Mouse (Mus musculus) megakaryocyte progenitor cell, adult 5-6 weeks (primary cell): Measurements from ENCODE around the gene Rplp0. TPM values are rescaled to one million over a fixed set of nuclear protein-coding genes. Genes with fewer than 3 reads are reported as not detected.

ENCODE experiments used
- ATAC-seq: replicated peaks from 2 replicates; pipeline ENCODE4 v1.8.0; 2016; ENCODE audit warnings: mild to moderate bottlenecking, moderate TSS enrichment, inconsistent platforms; ENCODE audit not compliant: poor library complexity
- total RNA-seq, 2 experiments: library from RNA; stranded (forward) in 1 of 2; stranded (reverse) in 1 of 2; fragments of 157-497, 149-512 nt in 1 of 2; fragments of 200-1000 nt in 1 of 2; gene quantifications; 2 replicates each; pipeline versions ENCODE4 v1.2.3 to v1.2.4; 2015 to 2017

The Rplp0 gene
- total RNA-seq, 2 experiments from 2014 or later, result 2,013 to 3,223 TPM

DNA sequence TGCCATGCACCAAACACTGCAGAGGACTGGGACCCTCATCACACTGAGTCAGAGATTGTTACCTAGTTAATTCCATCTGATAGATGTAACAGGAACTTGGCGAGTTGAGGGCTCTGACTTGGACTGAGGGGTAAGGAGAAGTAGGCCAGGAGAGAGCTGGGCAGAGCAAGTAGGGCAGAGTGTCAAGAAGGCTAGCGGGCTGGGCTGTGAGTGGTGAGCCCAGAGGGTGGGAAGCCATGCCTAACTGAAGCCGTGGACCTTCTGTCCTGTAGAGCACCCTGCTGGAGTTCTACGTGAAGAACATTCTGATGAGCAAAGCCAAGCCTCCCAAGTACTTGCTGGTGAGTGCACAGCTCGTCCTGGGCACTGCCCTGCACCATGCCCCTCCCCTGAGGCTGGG, 20.1 kb downstream of the Rplp0 start:
- no peak for ATAC-seq

DNA sequence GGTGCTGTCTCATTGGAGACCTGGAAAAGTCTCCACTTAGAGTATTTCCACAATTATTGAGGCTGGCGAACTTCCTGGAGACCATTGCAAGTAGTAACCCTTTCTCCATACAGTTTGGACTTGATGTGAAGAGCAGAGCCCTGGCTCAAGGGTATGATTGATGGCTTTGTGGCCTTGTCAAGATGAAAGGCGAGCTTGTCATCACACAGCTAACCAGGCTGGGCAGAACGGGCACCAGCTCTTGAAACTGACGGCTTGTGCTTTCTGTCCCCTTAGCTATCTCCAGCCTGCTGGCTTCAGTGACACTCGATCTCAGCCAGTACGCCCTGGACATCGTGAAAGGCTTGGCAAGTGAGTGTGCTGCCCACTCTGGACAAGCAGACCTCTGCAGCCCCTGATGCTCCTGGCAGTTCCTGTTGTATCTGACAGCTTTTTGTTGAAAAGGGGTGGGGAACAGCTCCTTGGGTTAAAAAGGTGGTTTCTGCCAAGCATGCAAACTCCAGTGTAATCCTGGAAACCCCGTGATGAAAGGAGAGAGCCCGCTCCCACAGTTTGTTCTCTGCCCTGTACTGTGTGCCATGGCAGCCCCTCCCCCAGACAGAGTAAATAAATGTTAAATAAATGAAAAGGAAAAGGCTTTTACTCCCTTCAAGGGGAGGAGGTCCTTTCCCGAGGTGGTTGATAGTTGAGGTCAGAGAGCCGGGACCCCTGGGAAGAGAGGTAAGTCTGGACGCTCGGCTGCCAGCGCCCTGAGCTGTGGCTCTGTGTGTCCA, 21.1 kb downstream of the Rplp0 start:
- ATAC-seq, result no peak

DNA sequence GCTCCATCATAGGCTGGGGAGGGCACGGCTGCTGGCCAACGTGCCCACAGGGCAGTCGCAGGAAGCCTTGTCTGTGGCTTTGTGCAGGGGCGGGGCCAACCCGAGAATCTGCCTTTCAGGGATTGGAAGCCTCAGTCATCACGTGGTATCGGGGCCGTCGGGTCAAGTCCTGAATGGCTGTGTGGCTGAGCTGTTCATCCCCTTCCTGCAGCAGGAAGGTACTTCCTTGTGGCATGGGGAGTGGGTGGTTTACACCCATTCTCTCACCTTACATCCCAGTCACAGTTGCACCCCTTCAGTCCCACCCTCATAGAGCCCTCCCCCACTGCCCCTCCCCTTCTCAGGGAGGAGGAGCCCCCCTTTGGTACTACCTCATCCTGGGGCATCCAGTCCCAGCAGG, 22.4 kb downstream of the Rplp0 start:
- no peak for ATAC-seq

DNA sequence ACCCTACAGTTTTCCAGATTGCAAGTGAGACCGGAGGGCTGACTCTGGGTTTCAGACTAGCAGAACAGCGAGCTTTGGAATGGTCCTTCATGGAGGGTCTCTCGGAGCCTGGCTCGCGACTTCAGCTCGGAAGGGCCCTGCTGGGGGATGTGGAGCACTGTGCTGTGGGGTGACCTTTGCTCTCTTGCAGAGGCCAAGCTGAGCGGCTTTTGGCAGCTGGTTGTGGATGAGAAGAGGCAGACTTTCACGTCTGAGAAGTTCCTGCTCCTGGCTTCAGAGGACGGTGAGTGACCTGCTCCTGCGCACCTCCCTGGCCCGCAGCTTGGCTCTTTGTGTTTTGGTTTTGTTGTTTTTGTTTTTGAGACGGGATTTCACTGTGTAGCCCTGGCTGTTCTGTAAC, 26.3 kb downstream of the Rplp0 start:
- no peak for ATAC-seq

DNA sequence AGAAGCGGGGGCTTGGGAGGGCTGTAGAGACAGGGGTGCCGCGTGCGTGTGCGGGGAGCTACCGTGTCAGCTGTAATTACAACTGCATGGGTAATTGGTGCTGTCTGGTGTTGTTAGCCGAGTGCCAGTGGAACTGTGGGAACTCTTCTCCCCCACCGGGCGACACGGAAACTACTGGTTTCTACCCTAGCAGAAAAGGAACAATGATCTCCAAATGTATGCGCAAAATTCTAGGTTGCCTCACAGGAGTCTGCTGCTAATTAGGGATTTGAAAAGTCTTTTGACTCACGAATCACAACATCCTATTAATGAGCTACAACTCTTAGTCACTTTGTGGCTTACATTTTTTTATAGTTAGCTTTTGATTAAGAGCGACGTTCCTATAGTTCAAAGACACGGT, 26.9 kb downstream of the Rplp0 start:
- no peak for ATAC-seq

DNA sequence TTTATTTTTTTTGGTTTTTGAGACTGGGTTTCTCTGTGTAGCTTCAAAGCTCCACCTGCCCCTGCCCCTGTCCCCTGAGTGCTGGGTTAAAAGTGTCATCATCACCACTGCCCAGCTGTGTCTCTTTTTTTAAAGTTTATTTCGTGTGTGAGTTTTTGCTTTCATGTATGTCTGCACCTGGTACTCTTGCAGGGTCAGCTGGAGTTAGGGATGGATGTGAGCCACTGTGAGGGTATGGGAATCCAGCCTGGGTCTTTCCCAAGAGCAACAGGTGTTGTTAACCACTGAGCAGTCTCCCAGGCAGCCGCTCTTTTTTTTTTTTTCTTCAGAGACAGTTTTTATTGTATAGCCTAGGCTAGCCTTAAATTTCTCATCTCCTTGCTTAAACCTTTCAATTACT, 27.5 kb downstream of the Rplp0 start:
- ATAC-seq, result no peak

DNA sequence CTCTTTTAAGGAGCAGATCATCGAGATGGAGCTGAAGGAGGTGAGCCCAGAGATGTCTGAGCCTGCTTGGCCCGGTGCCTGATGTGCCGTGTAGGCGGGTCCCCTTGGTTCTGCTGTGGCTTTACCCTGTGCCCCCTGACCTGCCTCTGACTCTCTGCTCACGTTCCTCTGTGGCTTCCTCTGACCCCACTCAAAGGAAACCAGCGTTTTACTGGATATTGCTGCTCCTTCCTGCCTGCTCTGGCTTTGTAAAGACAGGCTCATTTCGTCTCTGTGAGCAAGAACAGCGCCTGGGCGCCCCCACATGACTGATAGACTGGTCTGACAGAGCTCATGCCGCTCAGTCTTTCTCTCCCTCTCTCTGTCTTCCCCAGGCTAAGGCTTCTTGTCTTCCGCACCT, 31.8 kb downstream of the Rplp0 start:
- peak; percentile 62 for ATAC-seq

DNA sequence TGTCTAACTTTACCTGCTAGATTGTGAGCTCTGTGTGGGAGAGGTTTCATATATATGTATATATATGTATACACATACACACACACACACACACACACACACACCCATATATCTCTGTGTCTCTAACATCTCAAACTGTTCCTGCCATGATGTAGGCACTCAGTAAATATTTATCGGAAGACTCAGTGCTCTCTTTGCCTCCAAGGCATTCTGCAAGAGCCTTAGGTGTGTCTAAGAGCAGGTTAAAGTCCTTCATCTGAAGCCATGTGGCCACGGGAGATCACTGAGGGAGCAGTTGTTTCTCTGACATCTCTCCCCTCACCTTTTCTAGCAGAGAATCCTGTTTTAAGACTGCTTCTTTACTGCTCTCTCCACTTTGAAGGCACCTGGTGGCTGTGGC, 32.2 kb downstream of the Rplp0 start:
- ATAC-seq, result no peak

DNA sequence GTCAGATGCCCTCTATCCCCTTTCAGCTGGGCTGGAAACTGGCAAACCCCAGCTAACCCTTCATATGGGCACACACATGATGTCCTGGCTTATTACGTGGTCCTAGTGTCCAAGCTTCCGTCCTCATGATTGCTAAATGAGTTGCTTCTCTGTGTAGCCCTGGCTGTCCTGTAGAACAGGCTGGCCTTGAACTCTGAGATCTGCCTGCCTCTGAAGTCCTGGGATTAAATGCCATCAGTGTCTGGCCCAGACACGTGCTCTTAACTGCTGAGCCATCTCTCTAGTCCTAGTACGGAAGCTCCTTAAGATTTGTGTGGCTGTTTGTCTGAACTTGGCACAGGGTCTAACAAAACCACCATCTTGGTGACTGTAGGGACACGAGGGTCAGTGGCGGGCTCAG, 44.3 kb downstream of the Rplp0 start:
- ATAC-seq, result no peak

DNA sequence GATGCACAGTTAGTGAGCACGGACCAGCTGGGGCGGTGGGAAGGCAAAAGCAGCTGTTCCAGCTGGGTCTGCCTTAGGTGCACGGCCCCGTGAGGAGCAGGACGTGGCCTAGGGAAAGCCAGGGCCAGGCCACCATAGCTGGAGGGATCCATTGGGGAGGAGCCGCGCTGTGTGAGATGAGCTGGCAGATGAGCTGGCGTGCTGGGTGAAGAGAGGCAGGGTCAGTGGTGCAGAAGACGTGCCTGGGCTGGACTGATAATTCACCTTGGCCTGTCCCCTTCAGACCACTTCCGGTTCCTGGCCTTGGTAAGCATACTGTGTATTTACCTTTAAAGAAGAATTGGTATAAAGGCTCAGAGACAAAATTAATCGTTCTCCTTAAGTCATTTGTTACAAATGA, 52.3 kb downstream of the Rplp0 start:
- peak; percentile 67 for ATAC-seq

Other genes starting within 250 kb of the Rplp0 start
- 76.3 and 79.7 TPM in 2 replicates for gene Srsf9, start 232.3 kb upstream of the Rplp0 start, total RNA-seq (2015)
- 96.3 and 102 TPM in 2 replicates for gene Srsf9, start 232.3 kb upstream of the Rplp0 start, total RNA-seq (2017)
- 68.9 and 78.9 TPM in 2 replicates for gene Gatc, start 218.3 kb upstream of the Rplp0 start, total RNA-seq (2015)
- 10.7 and 11.2 TPM in 2 replicates for gene Gatc, start 218.3 kb upstream of the Rplp0 start, total RNA-seq (2017)
- gene Triap1, start 218.2 kb upstream of the Rplp0 start, total RNA-seq (2015), result 39.1 and 43.1 TPM in 2 replicates
- gene Triap1, start 218.2 kb upstream of the Rplp0 start, total RNA-seq (2017), result 17.7 and 25.3 TPM in 2 replicates
- gene Cox6a1, start 210.5 kb upstream of the Rplp0 start, total RNA-seq (2015), result 365 and 372 TPM in 2 replicates
- gene Cox6a1, start 210.5 kb upstream of the Rplp0 start, total RNA-seq (2017), result 67.5 and 102 TPM in 2 replicates
- not detected in 2 replicates for gene Msi1, start 129.9 kb upstream of the Rplp0 start, total RNA-seq (2015)
- not detected in 2 replicates for gene Msi1, start 129.9 kb upstream of the Rplp0 start, total RNA-seq (2017)
- not detected in 2 replicates for gene Pla2g1b, start 93.2 kb upstream of the Rplp0 start, total RNA-seq (2015)
- not detected in 2 replicates for gene Pla2g1b, start 93.2 kb upstream of the Rplp0 start, total RNA-seq (2017)
- 9.8 and 12.3 TPM in 2 replicates for gene Sirt4, start 74.7 kb upstream of the Rplp0 start, total RNA-seq (2015)
- 2.8 and 4.6 TPM in 2 replicates for gene Sirt4, start 74.7 kb upstream of the Rplp0 start, total RNA-seq (2017)
- 40.4 and 52.8 TPM in 2 replicates for gene Pxn, start 52.8 kb upstream of the Rplp0 start, total RNA-seq (2015)
- gene Pxn, start 52.8 kb upstream of the Rplp0 start, total RNA-seq (2017), result 69.6 and 73.0 TPM in 2 replicates
- 17.5 and 17.7 TPM in 2 replicates for gene Gcn1l1, start 5.8 kb downstream of the Rplp0 start, total RNA-seq (2015)
- gene Gcn1l1, start 5.8 kb downstream of the Rplp0 start, total RNA-seq (2017), result 33.2 and 35.3 TPM in 2 replicates
- gene Rab35, start 72.4 kb downstream of the Rplp0 start, total RNA-seq (2015), result 24.7 and 25.2 TPM in 2 replicates
- gene Rab35, start 72.4 kb downstream of the Rplp0 start, total RNA-seq (2017), result 22.8 and 28.8 TPM in 2 replicates
- gene Bicdl1, start 172.2 kb downstream of the Rplp0 start, total RNA-seq (2015), result 0.39 and 1.7 TPM in 2 replicates
- gene Bicdl1, start 172.2 kb downstream of the Rplp0 start, total RNA-seq (2017), result 0.84 TPM in 1 of 2 replicates, not detected in the other